Mouse (Mus musculus) embryonic facial prominence, embryonic 10.5 days (tissue): ENCODE results near the gene Tmem38a. TPM values are rescaled to one million over a fixed set of nuclear protein-coding genes. Genes with fewer than 3 reads are reported as not detected.

Experiments used
- DNase-seq: peaks from one replicate; pipeline ENCODE4 v3.0.0-alpha.2; 2017; ENCODE audit warnings: low spot score
- H3K27ac ChIP-seq: fragments of 300-500 bp; sonication (generic); replicated peaks from 2 replicates; pipeline ENCODE4 v1.5.1; 2016; ENCODE audit warnings: mild to moderate bottlenecking
- H3K27me3 ChIP-seq: fragments of 300-500 bp; sonication (generic); replicated peaks from 2 replicates; pipeline ENCODE4 v1.6.1; 2016; ENCODE audit warnings: low read depth, mild to moderate bottlenecking; ENCODE audit not compliant: poor library complexity, severe bottlenecking
- H3K36me3 ChIP-seq: fragments of 300-500 bp; sonication (generic); replicated peaks from 2 replicates; pipeline ENCODE4 v1.6.1; 2016; ENCODE audit warnings: mild to moderate bottlenecking, moderate library complexity
- H3K4me1 ChIP-seq: fragments of 300-500 bp; sonication (generic); 2 replicates; pipeline ENCODE4 v1.6.1; 2016
- H3K4me3 ChIP-seq: fragments of 300-500 bp; sonication (generic); 2 replicates; pipeline ENCODE4 v1.5.1; 2016; ENCODE audit warnings: mild to moderate bottlenecking, moderate library complexity
- H3K9me3 ChIP-seq: fragments of 300-500 bp; sonication (generic); 2 replicates; pipeline ENCODE4 v1.6.1; 2016; ENCODE audit warnings: mild to moderate bottlenecking
- WGBS: fragments of 180-500 bp; shearing (Covaris S2); methylation state at CpG from one replicate; pipeline ENCODE4 v1.1.7; 2016; 5-methylcytosine and 5-hydroxymethylcytosine counted together
- polyA plus RNA-seq: library from polyadenylated mRNA; unstranded; fragments of >200 nt; fragmentation: Nextera tagmentation; extraction: Ambion mirVana; gene quantifications from 2 replicates; pipeline ENCODE4 v1.2.1, GENCODE M21; 2016

Tmem38a gene
- polyA plus RNA-seq, 1 experiment from 2014 or later, result 11.2 TPM

DNA sequence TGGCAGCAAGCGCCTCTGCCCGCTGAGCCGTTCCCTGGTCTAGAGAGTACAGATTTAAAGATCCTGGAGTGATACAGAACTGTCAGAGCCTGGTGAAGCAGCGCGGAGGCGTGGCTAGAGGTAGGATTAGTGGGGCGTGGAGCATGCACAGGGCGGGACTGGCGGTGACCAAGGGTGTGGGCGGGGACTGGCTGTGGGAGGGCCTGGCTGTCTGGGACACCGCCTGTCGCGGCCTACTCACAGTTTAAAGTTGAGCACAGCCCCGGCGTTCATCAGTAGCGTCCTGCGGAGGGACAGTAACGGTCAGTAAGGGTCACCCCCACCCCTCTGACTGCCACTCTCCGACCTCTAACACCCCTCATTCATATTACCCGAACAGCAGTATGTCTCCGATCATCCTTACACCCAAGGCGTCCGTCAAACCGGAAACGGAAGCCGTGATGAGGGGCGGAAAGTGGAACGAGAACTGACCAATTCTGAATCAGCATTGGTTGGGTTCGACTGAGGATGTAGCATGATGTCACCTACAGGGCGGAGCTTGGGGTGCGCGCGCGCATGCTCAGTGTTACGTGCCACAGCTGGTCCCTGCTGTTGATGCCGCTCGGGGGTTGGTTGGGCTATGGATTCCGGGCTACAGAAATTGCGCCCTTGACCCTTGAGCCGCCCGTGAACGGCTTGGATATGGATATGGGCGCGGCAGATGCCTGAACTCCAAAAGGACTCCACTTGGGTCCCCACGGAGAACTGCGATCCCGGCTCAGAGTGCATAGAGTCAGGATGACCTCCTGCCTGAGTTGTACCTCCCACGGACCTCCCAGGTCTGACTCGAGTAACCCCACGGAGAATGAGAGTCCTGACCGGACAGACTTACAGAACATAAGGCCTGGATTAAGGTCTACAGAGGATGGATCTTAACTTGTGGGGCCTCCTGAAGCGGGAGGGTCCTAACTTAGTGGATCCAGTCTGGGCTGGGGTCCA lies 933 bp upstream of the Tmem38a start, which contains the start of gene Smim7:
TSS of gene Smim7 (minus strand) at position 456 of the 978 bp plus-strand sequence.
- peaks cover 39% of the 10 kb centered on the region for H3K36me3 ChIP-seq
- no peaks in the 10 kb centered on the region for H3K27me3 ChIP-seq
- H3K27ac ChIP-seq, result peak within 1 kb of the TSS; percentile 91
- WGBS, result under 1% methylated on average over 52 of the region's 52 CpGs
- H3K4me3 ChIP-seq, result peak within 1 kb of the TSS; percentile 74
- peak; percentile 97 for DNase-seq
- H3K4me1 ChIP-seq, result peaks cover 22% of the 10 kb centered on the region
- no peaks in the 10 kb centered on the region for H3K9me3 ChIP-seq

DNA sequence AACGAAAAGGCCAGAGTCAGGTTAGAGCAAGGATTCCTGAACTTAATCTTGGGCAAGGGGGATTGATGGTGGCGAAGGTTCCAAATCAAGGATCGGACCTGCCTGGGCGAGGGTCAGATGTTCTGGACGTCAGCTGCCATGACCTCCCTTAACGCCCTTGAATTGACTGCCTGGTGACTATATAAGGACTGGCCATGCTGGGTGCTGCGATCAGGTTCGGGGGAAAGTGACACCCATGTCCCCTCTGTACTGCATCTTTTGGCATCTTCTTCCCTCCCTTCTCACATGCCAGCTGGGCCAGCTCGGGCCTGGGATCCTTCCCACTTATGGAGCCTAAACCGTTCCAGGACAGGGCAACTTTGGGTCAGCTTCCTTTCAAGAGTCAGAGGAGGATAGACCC lies 652 bp downstream of the Tmem38a start:
- Histone ChIP-seq H3K27me3 (no peaks in the 10 kb centered on the region), H3K9me3 (no peaks in the 10 kb centered on the region), H3K36me3 (peaks cover 23% of the 10 kb centered on the region), H3K4me3 (peak overlapping the region; percentile 74), H3K4me1 (peaks cover 22% of the 10 kb centered on the region), H3K27ac (peak overlapping the region; percentile 91; the same call in 1 of the 2 replicates)
- 5% methylated on average over 10 of the region's 10 CpGs for WGBS
- no peak for DNase-seq

DNA sequence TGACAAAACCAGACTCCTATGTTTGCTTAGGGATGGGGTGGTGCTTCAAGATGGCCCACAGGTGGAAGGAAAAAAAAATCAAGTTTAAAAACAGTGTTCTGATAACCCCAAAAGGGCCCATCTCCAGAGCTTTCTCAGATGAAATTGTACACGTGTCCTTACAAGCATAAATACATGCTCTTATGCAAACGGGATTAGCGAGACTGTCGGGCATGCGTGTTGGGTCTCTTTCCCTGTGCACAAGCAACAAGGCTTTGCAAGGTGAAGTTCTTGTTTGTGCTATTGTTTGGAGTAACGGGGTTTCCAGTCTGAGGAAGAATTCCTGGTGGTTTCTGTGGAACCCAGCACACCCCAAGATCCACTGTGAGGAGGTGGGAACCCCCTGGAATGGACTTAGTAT lies 1.6 kb downstream of the Tmem38a start:
- 86% methylated on average over 6 of the region's 6 CpGs for WGBS
- Histone ChIP-seq H3K9me3 (no peaks in the 10 kb centered on the region), H3K27me3 (no peaks in the 10 kb centered on the region), H3K4me3 (no peak overlapping the region), H3K4me1 (peaks cover 22% of the 10 kb centered on the region), H3K27ac (no peak overlapping the region), H3K36me3 (peaks cover 14% of the 10 kb centered on the region)
- no peak for DNase-seq

DNA sequence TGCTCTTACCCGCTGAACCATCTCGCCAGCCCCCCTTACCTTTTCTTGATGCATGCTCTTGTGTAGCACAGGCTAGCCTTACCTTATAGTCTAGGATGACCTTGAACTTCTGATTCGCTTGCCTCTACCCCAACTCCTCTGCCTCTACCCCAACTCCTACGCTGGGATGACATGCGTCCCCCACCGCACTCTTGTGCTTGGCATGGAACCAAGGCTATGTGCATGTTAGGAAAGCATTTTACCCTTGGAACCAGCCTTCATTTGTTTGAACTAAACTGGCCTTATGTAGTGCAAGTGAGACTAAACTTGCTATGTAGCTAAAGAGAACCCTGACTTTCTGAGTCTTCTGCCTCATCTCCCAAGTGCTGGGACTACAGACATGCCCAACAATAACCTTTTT lies 4.1 kb downstream of the Tmem38a start:
- no peak for DNase-seq
- no peaks in the 10 kb centered on the region for H3K9me3 ChIP-seq
- no peak overlapping the region for H3K27ac ChIP-seq
- no peaks in the 10 kb centered on the region for H3K36me3 ChIP-seq
- peaks cover 11% of the 10 kb centered on the region for H3K4me1 ChIP-seq
- WGBS, result 92% methylated on average over 6 of the region's 6 CpGs
- no peak overlapping the region for H3K4me3 ChIP-seq
- H3K27me3 ChIP-seq, result no peaks in the 10 kb centered on the region

DNA sequence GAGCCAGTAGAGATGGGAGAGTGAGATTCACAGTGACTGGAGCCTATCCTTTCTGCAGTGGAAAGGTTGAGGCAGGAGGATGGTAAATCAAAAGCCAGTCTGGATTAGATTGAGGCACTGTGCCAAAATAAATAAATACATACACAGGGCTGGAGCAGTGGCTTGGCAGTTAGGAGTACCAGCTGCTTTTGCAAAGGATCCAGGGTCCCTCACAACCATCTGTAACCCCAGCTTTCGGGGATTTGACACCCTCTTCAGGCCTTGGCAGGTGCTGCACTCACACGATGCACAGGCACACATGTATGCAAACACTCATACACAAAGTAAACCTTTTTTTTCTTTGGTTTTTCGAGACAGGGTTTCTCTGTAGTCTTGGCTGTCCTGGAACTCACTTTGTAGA lies 5.4 kb downstream of the Tmem38a start:
- whole genome bisulfite sequencing, result 78% methylated on average over 3 of the region's 3 CpGs
- H3K36me3 ChIP-seq, result no peaks in the 10 kb centered on the region

DNA sequence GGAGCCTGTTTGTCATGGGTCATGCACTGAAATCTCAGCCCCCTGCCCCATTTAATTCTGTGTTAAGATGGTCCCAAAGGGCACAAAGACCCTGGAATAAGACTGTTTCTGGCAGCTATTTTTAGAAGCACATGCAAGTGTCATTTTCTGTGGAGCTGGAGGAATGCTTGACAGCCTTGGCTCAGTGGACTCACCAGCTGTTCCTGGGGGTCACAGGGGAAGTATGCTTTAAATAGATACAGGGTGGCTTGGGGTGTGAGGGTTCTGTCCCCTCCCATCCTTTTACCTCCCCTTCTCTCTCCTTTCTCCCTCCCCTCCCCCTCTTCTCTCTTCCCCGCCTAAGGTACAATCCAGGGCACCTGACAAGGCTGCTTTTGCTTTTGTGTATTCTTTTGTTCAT lies 6.1 kb downstream of the Tmem38a start:
- H3K27me3 ChIP-seq, result no peaks in the 10 kb centered on the region
- no peaks in the 10 kb centered on the region for H3K9me3 ChIP-seq
- no peak for DNase-seq
- no peak overlapping the region for H3K4me3 ChIP-seq
- WGBS, result 61% methylated on average over 1 of the region's 1 CpGs
- H3K4me1 ChIP-seq, result peaks cover 2% of the 10 kb centered on the region
- H3K36me3 ChIP-seq, result no peaks in the 10 kb centered on the region
- H3K27ac ChIP-seq, result no peak overlapping the region

More for the DNA sequence above, 5.4 kb downstream of the Tmem38a start:
- no peak overlapping the region for H3K27ac ChIP-seq
- H3K4me1 ChIP-seq, result peaks cover 9% of the 10 kb centered on the region
- H3K27me3 ChIP-seq, result no peaks in the 10 kb centered on the region
- DNase-seq, result no peak
- no peak overlapping the region for H3K4me3 ChIP-seq
- H3K9me3 ChIP-seq, result no peaks in the 10 kb centered on the region

DNA sequence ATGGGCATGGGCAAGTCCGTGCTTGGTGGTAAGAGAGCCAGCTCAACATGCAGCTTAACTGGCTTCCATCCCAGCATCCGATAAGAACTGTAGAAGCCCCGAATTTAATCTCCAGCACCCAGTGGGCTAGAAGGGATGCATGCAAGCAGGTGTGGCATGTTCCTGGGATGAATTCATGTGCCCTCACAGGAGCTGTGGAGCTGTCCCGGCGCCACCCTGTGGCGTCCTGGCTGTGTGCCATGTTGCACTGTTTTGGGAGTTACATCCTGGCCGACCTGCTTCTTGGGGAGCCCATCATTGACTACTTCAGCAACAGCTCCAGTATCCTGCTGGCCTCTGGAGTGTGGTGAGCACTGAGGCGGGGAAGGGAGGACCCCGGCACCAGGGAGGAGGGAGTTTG lies 7.5 kb downstream of the Tmem38a start:
- no peak for DNase-seq
- 71% methylated on average over 9 of the region's 9 CpGs for WGBS
- Histone ChIP-seq H3K4me1 (no peaks in the 10 kb centered on the region), H3K27me3 (no peaks in the 10 kb centered on the region), H3K4me3 (no peak overlapping the region), H3K36me3 (no peaks in the 10 kb centered on the region), H3K27ac (no peak overlapping the region), H3K9me3 (no peaks in the 10 kb centered on the region)

DNA sequence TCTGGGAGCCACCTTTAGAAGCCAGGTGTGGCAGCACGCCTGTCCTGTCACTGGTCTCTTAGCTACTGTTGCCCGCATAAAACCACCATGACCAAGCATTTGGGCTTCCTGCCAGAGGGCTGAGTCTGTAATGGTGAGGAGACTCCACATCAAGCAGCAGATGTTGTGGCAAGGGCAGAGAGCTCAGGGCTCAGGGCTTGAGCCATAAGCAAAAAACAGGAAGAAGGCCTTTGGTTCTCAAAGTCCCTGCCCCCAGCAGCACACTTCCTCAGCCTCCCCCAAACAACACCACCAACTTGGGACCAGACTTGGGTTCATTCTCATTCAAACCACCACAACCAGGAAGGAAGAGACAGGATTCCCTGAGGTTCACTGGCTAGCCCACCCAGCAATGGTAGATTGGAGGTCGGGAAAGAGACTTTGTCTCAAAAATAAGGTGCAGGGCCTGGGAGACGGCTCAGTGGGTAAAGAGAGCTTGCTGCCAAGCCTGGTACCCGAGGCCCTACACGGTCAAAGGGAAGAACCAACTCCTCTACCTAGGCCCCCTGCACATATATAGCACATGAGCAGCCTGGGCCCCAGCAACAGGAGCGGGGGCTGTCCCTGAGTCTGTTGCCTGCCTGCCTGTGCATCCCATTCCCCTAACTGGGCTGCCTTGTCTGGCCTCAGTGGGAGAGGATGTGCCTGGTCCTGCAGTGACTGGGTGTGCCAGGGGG lies 11.4 kb downstream of the Tmem38a start:
- no peaks in the 10 kb centered on the region for H3K36me3 ChIP-seq
- H3K4me1 ChIP-seq, result no peaks in the 10 kb centered on the region
- no peaks in the 10 kb centered on the region for H3K9me3 ChIP-seq
- H3K4me3 ChIP-seq, result no peak overlapping the region
- no peak for DNase-seq
- H3K27me3 ChIP-seq, result no peaks in the 10 kb centered on the region
- 85% methylated on average over 7 of the region's 7 CpGs for WGBS
- no peak overlapping the region for H3K27ac ChIP-seq

DNA sequence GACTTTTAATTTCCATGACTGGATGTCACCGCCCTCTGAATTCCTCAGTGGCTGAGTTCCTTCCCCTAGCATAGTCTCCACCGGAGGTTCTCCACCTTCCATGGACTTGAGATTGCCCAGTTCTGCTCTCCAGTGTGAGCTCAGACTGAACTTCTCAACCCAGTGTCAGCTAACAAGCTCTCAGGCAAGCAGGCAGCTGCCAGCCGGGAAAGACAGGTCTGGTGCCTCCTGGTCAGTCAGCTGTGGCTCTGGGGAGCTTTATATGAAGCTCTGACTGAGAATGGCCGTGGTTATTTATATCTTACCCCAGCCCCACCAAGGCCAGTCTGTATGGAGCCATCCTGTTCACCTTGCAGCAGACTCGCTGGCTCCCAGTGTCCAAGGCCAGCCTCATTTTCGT lies 12.5 kb downstream of the Tmem38a start:
- H3K4me3 ChIP-seq, result no peak overlapping the region
- no peaks in the 10 kb centered on the region for H3K4me1 ChIP-seq
- H3K27ac ChIP-seq, result no peak overlapping the region
- no peaks in the 10 kb centered on the region for H3K9me3 ChIP-seq
- WGBS, result 87% methylated on average over 6 of the region's 6 CpGs
- H3K36me3 ChIP-seq, result no peaks in the 10 kb centered on the region
- no peaks in the 10 kb centered on the region for H3K27me3 ChIP-seq
- no peak for DNase-seq

DNA sequence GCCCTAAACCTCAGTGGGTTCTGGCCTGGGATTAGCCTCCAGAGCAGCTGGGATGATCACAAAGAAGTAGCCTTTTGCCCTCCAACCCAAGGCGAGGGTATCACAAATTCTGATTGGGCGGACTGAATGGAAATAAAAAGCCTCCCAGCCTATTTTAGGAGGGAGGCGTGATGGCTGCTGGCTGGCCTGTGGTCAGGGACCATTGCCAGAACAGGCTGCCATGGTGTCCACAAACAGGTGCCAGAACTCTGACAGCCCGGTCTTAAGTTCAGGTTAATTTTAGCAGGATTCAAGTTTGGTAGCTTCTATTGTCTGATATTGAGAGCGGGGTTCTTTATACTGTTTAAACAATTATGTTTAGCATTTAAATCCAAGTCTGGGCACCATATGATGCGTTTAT lies 16.0 kb downstream of the Tmem38a start:
- H3K27me3 ChIP-seq, result no peaks in the 10 kb centered on the region

DNA sequence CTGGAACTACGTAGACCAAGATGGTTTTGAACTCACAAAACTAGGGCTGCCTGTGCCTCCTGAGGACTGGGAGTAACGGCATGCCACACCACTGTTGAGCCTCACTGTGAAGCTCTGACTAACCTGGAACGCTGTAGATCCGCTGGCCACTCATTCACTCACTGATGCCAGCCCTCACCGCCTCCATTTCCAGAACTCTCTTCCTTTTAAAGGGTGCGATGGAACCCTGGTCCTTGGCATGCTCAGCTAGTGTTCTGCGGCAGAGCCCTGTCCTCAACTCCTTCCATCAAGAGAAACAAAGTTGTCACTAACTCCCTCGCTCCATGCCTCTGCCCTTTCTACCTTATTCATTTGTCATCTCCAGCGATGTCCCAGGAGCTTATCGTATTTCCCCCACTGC lies 17.0 kb downstream of the Tmem38a start:
- no peaks in the 10 kb centered on the region for H3K27me3 ChIP-seq
- no peaks in the 10 kb centered on the region for H3K4me1 ChIP-seq
- 88% methylated on average over 10 of the region's 10 CpGs for WGBS

More for the DNA sequence above, 16.0 kb downstream of the Tmem38a start:
- Histone ChIP-seq H3K27ac (no peak overlapping the region), H3K36me3 (no peaks in the 10 kb centered on the region), H3K9me3 (no peaks in the 10 kb centered on the region), H3K4me3 (no peak overlapping the region), H3K4me1 (no peaks in the 10 kb centered on the region)
- 76% methylated on average over 6 of the region's 6 CpGs for WGBS
- DNase-seq, result no peak

DNA sequence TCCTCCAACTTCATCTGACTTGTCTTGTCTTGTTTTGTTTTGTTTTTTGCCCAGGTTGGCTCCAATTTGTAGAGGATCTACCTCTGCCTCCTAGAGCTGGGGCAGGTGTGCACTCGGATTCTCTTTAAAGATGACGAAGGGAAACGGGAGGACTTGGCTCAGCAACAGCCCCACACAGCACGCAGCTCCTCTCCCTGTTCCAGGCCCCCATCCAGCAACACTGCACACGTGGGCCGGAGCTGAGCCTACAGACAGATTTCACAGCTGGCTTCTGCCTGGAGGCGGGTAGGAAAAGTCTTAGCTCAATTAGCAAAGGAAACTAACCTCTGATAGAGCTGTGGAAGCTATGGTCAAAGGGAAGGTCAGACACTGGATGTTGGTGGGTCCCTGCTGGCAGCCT lies 17.4 kb downstream of the Tmem38a start:
- H3K4me1 ChIP-seq, result no peaks in the 10 kb centered on the region
- no peaks in the 10 kb centered on the region for H3K9me3 ChIP-seq
- H3K27me3 ChIP-seq, result no peaks in the 10 kb centered on the region
- no peaks in the 10 kb centered on the region for H3K36me3 ChIP-seq
- no peak overlapping the region for H3K4me3 ChIP-seq
- H3K27ac ChIP-seq, result no peak overlapping the region
- 74% methylated on average over 7 of the region's 7 CpGs for WGBS
- no peak for DNase-seq

More for the DNA sequence above, 17.0 kb downstream of the Tmem38a start:
- H3K27ac ChIP-seq, result no peak overlapping the region
- no peak for DNase-seq
- no peaks in the 10 kb centered on the region for H3K36me3 ChIP-seq
- H3K4me3 ChIP-seq, result no peak overlapping the region
- no peaks in the 10 kb centered on the region for H3K9me3 ChIP-seq
